Mouse (Mus musculus) layer of hippocampus, adult 18-20 months (tissue): ENCODE measurements around the gene Sh3gl3. TPM values are rescaled to one million over a fixed set of nuclear protein-coding genes. Genes with fewer than 3 reads are reported as not detected.

ENCODE experiments used
- DNase-seq, 2 experiments: peaks; one replicate each; pipeline ENCODE4 v3.0.0; 2022; ENCODE audit warnings: low spot score in 2 of 2
- total RNA-seq, 2 experiments: library from RNA; stranded (reverse); gene quantifications; 2 replicates each; pipeline ENCODE4 v1.2.3; 2021

The Sh3gl3 gene
- total RNA-seq, 2 experiments from 2014 or later = 45.5 to 48.8 TPM

DNA sequence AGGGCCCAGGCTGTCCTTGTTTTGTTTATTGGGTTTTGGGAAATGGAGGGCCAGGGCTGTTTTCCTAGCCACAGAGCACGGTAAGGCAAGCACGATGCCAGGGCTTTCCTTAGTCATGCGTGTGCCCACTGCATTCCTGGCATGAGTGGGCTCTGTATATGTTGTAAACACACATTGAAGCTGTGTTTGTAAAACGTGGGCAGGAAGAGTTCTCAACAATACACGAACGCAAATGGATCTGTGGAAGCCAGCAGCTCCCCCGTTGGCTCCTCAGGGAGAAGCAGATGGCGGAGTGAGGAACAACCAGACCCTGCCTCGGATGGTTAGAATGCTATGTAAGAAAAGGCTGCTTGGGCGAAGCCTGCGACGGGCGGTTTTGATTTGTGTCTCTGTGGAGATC, 108.8 kb downstream of the Sh3gl3 start:
- peak; percentile 59 to 71 for DNase-seq

DNA sequence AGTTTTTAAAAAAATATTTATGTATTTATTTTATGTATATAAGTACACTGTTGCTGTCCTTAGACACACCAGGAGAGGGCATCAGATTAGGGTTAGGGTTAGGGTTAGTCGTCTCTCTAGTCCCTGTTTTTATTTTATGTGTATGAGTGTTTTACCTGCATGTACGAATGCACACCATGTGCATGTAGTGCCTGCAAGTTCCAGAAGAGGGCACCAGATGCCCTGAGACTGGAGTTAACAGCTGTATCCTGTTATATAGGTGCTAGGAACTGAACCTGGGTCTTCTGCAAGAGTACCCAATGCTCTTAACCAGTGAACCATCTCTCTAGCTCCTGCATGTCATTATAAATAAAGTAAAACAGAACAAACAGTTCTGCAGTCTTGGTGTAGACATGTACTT, 113.6 kb downstream of the Sh3gl3 start:
- DNase-seq = no peak

DNA sequence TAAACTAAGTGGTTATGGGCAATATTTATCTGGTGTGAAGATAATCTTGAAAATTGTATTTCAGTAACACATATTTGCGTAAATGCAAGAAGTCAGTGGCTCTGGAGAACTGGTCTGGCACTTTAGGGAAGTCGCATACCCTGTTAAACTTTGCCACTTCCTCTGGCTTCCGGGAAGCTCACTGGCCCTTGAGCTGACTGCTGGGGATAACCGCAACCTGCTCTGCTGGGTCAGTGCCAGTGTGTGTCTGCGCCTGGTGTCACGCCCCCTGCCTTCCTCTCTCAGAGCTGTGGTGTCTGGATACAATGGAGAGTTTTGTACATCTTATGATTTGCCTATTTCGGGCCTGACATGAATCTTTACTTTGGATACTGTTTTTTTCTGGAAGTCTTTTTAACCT, 119.8 kb downstream of the Sh3gl3 start:
- DNase-seq = no peak

DNA sequence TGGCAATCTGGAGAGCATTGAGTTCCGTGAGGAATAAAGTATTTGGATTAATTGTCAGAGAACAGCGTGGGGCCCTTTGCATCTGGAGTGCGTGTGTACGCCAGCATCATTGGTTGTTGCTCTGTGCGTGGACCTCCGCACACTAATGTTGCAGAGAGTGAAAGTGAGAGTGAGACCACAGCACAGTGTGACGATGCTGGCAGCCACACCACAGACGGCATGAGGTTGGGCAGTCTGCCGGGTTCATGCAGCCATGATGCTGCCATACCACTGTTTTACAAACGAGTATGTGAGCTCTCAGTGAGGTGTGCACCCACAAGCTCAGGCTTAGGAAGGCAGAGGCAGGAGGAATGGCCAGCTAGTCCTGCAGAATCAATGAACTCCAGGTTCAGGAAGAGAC, 120.4 kb downstream of the Sh3gl3 start:
- DNase-seq = no peak

DNA sequence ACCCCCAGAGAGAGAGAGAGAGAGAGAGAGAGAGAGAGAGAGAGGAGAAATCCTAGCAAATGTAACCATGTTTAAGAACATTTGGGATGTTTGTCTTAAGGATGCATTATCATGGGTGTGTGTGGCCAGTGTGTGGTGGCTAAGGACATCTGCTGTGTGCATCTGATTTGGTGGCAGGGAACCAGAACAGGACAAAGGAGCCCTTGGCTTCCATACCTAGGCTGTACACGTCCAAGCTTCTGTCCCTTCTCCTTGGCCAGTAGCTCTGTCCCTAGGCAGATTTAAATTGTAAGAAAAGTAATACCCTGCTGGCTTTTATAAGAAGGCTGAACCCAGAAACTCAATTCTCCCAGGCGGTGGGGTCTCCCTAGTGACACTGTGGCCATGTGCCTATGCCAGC, 121.0 kb downstream of the Sh3gl3 start:
- no peak for DNase-seq

DNA sequence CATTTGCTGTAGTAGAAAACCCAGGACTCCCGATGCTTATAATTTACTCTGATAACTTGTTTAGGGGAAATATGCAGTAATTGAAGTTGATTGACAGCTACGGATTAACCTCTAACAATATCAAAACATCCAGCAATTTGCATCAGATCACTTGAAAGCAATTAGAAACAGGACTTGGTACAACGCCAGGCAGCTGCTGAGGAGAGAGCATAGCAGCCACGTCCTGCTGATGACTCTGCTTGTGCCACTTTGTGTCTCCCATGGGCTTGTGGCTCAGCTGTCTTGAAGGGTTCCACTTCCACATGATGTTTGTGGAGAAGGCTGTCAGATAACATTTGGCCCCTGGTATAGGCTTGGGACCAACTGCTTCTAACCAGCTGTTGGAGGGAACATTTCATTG, 134.8 kb downstream of the Sh3gl3 start:
- DNase-seq = no peak

DNA sequence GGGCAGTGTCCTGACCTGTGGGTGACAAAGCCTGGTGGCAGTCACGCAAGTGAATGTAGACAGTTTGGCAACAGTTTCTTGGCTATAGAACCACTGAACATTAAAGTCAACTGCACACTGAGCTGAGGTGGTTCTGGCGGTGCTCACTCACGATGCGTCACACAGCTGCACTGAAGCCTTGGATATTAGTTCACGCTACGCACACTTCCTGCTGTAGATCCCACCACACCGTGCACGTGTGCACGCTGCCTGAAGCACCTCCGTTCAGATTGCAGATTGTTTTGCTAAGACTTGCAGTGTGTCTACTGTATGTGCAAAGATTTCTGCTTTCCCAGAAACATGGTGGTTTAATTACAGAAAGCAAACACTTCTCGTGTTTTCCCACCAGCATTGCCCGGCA, 144.9 kb downstream of the Sh3gl3 start:
- no peak for DNase-seq

DNA sequence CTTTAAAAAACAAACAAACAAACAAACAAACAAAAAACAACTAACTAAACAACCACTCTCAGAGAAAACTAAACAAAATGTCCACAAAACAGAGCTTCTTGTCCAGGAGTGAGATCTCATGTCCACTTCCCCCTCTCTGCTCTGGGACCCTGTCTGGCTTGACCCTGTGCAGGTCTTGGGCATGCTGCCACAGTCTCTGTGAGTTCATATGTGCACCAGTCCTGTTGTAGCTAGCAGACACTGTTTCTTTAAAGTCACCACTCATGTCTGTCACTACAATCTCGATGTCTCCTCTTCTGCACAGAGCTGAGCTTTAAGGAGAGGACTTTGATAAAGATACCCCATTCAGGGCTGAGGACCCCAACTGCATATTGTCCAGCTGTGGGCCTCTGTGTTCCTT, 153.0 kb downstream of the Sh3gl3 start:
- no peak for DNase-seq

DNA sequence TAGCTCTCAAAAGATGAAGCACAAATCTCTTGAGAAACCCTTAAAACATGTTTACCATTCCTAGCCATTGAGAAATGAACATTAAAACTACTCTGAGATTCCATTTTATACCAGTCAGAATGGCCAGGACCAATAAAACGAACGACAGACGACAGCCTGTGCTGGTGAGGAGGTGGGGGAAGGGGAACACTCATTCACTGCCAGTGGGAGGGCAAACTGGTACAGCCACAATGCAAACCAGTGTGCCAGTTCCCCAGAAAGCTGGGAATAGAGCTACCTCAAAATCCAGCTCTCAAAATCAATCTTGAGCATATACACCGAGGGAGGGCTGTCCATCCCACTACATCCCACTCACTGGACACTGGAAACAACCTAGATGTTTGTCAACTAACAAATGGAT, 153.6 kb downstream of the Sh3gl3 start:
- DNase-seq = no peak

DNA sequence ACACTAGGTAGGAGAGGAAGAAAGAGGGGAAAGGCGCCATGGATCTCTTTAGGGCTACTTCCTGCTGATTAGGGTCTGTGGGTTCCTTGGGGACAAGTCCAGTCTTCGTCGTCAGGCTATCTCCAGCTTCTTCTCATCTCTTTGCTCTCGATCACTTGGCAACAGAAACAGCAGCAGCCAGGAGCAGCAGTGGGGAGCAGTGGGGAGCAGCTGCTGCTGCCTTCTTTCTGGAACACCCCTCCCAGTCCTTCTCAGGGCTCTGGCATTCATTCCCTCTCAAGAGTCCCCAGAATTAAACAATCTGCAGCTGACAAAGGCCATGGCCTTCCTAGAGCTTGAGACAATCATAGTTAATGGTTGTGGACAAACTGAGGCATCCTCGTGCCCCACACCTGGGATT, 154.2 kb downstream of the Sh3gl3 start:
- DNase-seq = no peak

DNA sequence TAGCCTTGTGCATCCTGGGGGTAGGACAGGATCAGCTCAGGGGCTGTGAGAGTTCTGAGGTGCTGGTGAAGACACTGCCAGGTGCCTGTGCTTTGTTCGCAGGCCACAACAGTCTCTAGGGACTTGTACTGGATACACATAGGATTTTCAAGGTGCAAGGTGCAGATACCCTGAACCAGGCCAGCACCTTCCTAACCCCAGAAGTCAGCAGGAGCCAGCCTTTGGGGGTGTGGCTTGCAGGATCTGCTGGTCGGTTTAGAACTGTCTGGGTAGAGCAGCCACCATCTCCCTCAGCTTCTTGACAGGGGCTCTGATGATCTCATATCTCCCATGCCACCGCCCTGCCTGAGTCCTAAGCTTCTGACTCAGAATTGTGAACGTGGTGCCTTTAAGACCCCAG, 156.2 kb downstream of the Sh3gl3 start:
- no peak for DNase-seq

DNA sequence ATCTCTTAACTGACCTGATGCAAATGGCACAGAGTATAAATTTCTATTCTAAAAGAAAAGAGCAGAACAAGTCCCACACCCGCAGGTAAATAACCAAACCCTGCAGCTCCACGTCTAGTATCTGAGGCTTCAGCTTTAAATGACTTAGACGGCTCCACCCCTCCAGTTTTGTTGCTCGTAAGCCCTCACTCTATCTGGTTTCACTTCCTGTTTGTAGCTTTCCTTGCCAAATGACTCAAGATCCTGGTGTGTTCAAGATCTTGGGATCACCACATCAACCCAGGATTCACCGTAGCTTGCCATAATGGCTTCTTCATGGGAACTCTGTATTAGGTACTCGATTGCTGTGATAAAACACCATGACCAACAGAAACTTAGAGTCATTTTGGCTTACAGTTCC, 157.2 kb downstream of the Sh3gl3 start:
- DNase-seq = no peak

DNA sequence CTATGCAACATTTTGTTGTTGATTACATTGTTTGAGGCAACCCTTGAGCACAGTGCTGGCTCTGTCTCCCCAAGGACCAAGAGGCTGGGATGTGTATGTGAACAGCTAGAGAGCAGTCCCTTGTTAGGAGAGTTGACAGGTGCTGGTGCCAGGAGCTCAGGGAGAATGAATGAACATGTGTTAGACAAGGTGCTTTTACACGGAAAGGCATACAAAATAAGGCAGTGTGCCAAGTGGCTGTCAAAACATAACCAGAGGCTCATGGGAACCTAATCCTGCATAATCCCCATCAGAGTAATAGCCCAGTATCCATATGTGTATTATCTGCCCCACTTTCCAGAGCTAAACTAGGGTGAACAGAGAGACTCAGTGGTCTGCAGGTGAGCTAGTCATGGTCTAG, 160.4 kb downstream of the Sh3gl3 start:
- DNase-seq = no peak

DNA sequence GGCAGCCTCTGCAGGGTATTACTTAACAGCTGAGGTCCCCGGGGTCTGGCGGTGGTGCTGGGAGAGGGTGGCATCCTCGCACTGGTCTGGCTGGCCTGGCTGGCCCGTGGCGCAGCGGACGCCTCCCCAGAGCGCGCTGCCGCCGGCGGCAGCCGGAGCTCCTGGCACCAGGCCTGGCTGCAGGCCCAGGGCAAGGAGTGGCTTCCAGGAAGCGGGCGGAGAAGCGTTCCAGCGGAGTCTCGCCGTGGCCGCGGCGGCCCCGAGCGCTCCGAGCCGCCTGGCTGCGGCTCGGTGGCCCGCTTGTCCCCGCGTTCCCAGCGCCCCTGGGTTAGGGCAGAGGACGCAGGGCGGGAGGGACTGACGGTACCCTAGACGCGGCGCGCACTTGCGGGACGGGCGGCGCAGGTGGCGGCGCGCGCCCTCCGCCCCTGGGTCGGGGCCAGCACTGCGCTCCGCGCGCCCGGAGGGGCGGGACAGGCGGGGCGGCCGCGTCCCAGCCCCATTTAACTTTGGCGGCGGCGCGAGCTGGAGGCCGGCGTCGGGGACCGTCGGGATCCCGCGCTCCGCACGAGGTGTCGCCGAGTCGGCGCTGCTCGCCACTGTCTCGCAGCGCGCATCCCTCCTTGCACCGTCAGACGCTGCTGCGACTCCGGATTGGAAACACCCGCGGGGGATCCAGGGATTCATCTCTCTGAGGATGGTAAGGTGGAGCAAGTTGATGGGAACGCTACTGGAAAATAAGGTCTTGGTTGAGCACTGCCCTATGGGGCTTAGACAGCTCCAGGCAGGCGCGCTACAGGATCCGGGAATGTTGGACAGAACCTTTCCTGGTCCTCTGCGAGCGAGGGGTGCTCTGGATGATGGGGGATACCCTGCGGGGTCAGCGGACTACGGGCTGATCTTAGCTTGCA, 161.8 kb downstream of the Sh3gl3 start, which contains the start of gene Adamtsl3:
TSS of gene Adamtsl3 (plus strand) at position 484 of the 911 bp plus-strand sequence.
- DNase-seq = peak in 1 of 2 experiments; percentile 9

DNA sequence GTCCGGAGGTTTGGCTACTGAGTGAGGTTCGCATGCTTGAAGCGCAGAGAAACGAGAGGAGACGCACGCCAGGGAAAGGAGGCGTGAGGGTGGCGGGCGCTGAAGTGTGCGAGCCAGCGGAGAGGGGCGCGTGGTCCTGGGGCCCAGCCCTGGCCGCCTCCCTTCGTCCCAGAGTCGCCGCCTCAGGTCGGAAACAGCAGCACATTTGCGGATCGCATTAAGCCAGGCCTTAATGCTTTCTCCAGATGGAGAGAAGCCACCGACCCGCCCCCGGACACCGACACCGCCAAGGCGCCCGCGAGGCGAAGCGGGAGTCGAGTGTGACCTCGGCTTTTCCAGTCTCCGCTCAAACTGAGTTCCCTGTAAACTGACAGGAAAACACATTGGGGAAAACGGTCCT, 162.5 kb downstream of the Sh3gl3 start:
- DNase-seq = no peak

DNA sequence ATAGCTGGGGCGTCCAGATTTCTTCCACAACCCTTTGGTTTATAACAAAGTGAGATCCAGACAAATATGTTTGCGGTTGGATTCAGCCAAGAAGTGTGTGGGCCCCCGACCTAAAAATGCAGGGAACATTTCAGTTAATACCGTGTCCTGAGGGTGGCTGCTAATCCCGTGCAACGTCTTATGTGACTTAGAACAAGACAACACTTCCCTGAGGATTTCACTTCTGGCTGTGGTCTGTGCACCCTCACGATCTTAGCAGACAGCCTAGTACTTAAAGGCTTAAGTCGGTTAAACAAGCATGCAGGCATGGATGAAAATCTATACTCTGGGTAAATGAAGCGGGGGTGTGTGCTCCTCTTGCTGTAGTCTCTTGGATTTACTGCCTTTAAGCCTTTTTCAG, 164.5 kb downstream of the Sh3gl3 start:
- no peak for DNase-seq

DNA sequence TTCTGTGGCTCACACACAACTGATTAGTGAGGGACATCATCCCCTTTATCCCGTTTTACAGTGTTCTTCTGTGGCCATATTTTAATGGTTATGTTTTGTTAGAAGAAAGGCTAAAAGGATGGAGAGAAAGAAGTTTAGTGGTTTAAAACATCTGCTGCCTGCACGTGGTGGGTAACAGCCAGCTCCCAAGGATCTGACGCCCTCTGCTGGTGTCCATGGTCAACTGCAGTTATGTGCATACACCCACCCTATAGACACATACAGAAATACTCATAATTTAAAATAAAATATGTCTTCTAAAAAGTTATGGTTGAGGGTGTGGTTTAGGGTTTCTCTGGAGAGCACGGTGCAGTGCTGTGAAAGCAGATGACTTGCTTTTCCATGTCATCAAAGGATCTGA, 164.9 kb downstream of the Sh3gl3 start:
- no peak for DNase-seq

DNA sequence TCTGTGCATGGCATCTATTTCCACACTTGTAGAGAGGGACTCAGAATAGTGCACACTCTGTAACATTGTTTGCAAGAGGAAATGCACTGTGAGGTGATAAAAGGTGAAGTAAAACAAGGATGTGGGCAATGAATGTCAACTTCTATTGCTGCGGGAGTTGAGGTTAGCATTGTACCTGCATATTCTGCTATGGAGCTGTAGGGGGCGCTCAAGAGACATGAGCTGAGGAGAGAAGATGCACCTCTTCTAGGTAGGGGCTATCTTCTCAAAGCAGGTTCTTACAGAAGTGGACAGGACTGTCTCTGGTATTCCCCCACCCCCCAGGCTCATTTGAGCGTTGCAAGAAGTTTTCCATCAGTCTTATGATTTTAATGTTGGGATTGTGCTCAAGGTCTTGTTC, 165.6 kb downstream of the Sh3gl3 start:
- no peak for DNase-seq

DNA sequence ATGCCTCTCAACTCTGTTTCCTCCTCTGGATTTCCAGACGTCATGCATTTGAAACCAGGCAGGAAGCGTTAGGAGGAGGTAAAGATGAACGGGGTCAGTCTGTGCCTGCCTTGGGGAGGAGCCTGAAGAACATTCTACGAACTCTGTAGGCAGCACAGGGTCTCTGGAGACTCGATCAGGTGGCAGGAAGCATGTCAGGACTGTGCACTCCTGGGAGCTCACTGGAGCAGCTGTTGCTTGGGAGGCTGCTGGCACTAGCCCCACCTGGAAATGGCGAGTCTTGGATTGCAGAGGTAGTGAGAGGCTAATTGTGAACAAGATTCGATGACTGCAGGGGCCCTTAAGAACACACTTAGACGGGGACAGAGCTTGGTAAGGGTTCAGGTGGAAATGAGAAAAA, 167.8 kb downstream of the Sh3gl3 start:
- DNase-seq = no peak

DNA sequence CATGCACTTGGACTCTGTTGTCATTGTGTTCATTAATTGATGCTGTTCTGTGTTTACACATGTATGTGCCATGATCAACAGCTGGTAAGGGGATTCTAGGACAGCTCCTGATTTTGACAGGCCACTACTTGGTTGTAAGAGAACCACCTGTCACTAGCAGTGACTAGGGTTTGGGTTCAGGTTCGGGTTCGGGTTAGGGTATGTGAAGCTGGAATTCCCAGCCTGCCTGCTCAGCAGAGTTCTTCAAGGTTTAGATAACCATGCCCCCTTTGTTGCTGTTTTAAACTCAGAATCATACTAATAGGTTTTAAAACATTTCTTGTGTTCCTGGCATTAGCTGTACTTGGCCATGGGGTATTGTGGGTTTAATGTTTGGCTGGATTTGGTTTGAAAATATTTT, 173.1 kb downstream of the Sh3gl3 start:
- DNase-seq = no peak

DNA sequence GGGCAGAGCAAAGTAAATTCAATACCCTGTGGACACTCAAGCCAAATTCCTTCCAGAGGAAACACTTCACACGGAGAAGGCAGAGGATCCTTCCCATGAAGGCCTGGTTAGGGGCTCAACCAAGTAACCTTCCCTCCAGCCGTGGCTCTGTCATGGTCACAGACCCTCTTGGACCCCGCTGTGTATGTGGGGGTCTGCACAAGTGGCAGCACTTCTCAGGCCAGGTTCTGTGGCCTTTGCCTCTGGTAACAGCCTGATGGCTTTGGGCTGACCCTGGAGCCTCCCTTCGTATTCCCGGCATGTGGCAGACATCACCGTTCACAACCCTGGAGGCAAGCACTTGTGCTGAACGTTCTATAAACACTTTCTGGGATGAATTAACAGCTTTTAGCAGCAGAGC, 176.2 kb downstream of the Sh3gl3 start:
- no peak for DNase-seq

DNA sequence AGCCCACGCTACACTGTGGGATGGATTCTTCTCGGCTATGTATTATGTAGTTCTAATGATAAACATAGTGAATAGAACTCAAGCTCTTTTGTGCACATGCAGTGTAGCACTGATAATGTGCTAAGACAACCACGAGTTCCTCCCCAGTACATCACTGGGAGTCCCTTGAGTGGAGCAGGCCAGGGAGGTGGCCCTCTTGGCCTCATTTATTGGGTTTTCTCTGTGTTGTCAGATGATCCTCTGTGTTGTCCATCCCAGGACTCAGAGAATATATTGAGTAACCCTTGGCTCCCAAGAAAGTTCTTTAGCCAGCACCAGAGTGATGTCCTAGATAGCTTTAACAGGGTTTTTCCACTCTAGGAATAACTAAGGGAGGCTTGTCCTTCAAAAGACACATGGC, 176.8 kb downstream of the Sh3gl3 start:
- DNase-seq = no peak
